Mouse (Mus musculus) forebrain, embryonic 15.5 days (tissue): ENCODE data around the gene Npat. TPM values are rescaled to one million over a fixed set of nuclear protein-coding genes. Genes with fewer than 3 reads are reported as not detected.

Source experiments
- polyA plus RNA-seq: library from polyadenylated mRNA; unstranded; fragments of >200 nt; fragmentation: Nextera tagmentation; extraction: Ambion mirVana; gene quantifications from 2 replicates; pipeline ENCODE4 v1.2.1, GENCODE M21; 2015

Npat gene
- polyA plus RNA-seq, 1 experiment from 2014 or later, result 13.2 TPM

Other genes with a start within 250 kb of the Npat start
- gene Exph5, start 235.4 kb upstream of the Npat start, polyA plus RNA-seq, result 0.09 and 0.11 TPM in 2 replicates
- 5.0 and 5.2 TPM in 2 replicates for gene Kdelc2, start 153.0 kb upstream of the Npat start, polyA plus RNA-seq
- gene 4930550C14Rik, start 134.7 kb upstream of the Npat start, polyA plus RNA-seq, result 0.14 TPM in 1 of 2 replicates, not detected in the other
- 12.4 and 13.4 TPM in 2 replicates for gene Atm, start 307 bp upstream of the Npat start, polyA plus RNA-seq
- 171 and 182 TPM in 2 replicates for gene Acat1, start 73.3 kb downstream of the Npat start, polyA plus RNA-seq
- 47.0 and 47.2 TPM in 2 replicates for gene Cul5, start 133.0 kb downstream of the Npat start, polyA plus RNA-seq
- 3.7 and 4.2 TPM in 2 replicates for gene Rab39, start 169.2 kb downstream of the Npat start, polyA plus RNA-seq
- gene Slc35f2, start 234.5 kb downstream of the Npat start, polyA plus RNA-seq, result 9.0 and 9.7 TPM in 2 replicates